Comparison of ENCODE assay signal across 9 mouse cellular contexts in the genomic region with DNA sequence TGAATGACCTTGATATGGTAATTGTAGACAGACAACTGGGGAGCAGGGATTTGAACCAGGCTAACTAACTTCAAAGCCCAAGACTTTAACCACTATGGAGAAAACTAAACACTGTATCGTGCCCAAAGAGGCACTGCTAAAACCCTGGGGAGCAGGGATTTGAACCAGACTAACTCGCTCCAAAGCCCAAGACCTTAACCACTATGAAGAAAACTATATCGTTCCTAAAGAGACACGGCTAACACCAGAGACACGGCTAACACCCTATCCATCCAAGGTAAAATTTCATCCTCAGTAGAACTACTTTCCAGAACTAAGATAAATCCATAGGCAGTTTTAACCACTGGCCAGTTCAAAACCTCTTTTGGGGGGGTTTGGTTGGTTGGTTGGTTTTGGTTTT. TPM values are rescaled to one million over a fixed set of nuclear protein-coding genes. Genes with fewer than 3 reads are reported as not detected.
DNase-seq lines count a peak whose midpoint lies in the region; ATAC-seq and TF ChIP-seq lines count a peak whose summit lies in the region.
"Had no signal": no experiment of that assay in that cellular context is flagged by ENCODE, and none has a peak within 500 bp of the region (broad histone marks: within the 10 kb centered on the region; RNA-seq: fewer than 3 reads in every experiment).

No protein-coding gene starts in this region.

- H3K4me3 ChIP-seq in megakaryocyte, embryonic 14.5 days (replicated peaks) = peak overlapping the region; percentile 18
- no peak overlapping the region for H3K4me3 ChIP-seq in liver, embryonic 12.5 days
- peak overlapping the region; percentile 83 for H3K4me3 ChIP-seq in stomach, postnatal 0 days (ENCODE audit: low read depth, low read length)

- H3K27me3 ChIP-seq in megakaryocyte, embryonic 14.5 days (replicated peaks) = peaks cover 31% of the 10 kb centered on the region
- peaks cover 31% of the 10 kb centered on the region for H3K27me3 ChIP-seq in liver, embryonic 12.5 days (replicated peaks)
- no peaks in the 10 kb centered on the region for H3K27me3 ChIP-seq in stomach, postnatal 0 days (ENCODE audit: control insufficient read depth, insufficient read depth, low read length)

- 41% methylated on average over 5 of the region's 5 CpGs for WGBS in liver, embryonic 12.5 days (ENCODE audit: insufficient replicate concordance)
- whole genome bisulfite sequencing in stomach, postnatal 0 days = 61% methylated on average over 5 of the region's 5 CpGs

- no peak overlapping the region for H3K27ac ChIP-seq in liver, embryonic 12.5 days
- H3K27ac ChIP-seq in stomach, postnatal 0 days (replicated peaks) = no peak overlapping the region; the same call in 1 of the 2 replicates

- no peak for TF ChIP-seq EP300 in stomach, postnatal 0 days (optimal IDR thresholded peaks at IDR 0.05)

- H3K4me1 ChIP-seq in megakaryocyte, embryonic 14.5 days = peaks cover 24% of the 10 kb centered on the region
- H3K4me1 ChIP-seq in liver, embryonic 12.5 days = peaks cover 32% of the 10 kb centered on the region
- no peaks in the 10 kb centered on the region for H3K4me1 ChIP-seq in stomach, postnatal 0 days (replicated peaks; ENCODE audit: control insufficient read depth, insufficient read depth)

- H3K9ac ChIP-seq in liver, embryonic 12.5 days = no peak overlapping the region
- no peak overlapping the region for H3K9ac ChIP-seq in stomach, postnatal 0 days (ENCODE audit: low read length)

- no peaks in the 10 kb centered on the region for H3K36me3 ChIP-seq in megakaryocyte, embryonic 14.5 days (replicated peaks; ENCODE audit: low read length)
- no peaks in the 10 kb centered on the region for H3K36me3 ChIP-seq in liver, embryonic 12.5 days
- no peaks in the 10 kb centered on the region for H3K36me3 ChIP-seq in stomach, postnatal 0 days (ENCODE audit: control insufficient read depth, insufficient read depth, low read length)

- no peak for TF ChIP-seq CTCF in stomach, postnatal 0 days (IDR thresholded peaks at IDR 0.05; ENCODE audit: low read depth)

- DNase-seq in embryo, embryonic 10.5 days (ENCODE audit: low spot score) = peak; percentile 25
- no peak for DNase-seq in embryo, embryonic 9.5 days (ENCODE audit: extremely low spot score)
- no peak for DNase-seq in stomach, postnatal 0 days (ENCODE audit: low spot score)
- DNase-seq in adipocyte (ENCODE audit: low spot score) = no peak
- DNase-seq: adrenal gland, postnatal 25 days had no signal

- no peak for ATAC-seq in megakaryocyte, adult 5-6 weeks (ENCODE audit: poor library complexity, severe bottlenecking)
- ATAC-seq in liver, embryonic 12.5 days = no peak
- ATAC-seq in stomach, postnatal 0 days (ENCODE audit: low FRiP score, low TSS enrichment) = no peak
- no peak for ATAC-seq in inflammation-experienced regulatory T-cells, adult 6 months

- peak overlapping the region; percentile 79; the same call in 1 of the 2 replicates for H3K4me2 ChIP-seq in liver, embryonic 12.5 days
- peak overlapping the region; percentile 75; the same call in 1 of the 2 replicates for H3K4me2 ChIP-seq in stomach, postnatal 0 days (replicated peaks; ENCODE audit: low read depth)

- no peaks in the 10 kb centered on the region for H3K9me3 ChIP-seq in megakaryocyte, embryonic 14.5 days
- no peaks in the 10 kb centered on the region for H3K9me3 ChIP-seq in liver, embryonic 12.5 days (replicated peaks)
- no peaks in the 10 kb centered on the region for H3K9me3 ChIP-seq in stomach, postnatal 0 days (ENCODE audit: control insufficient read depth, low read length)

RNA-seq across cellular contexts. Expression of a gene that starts 1.3 kb away (rescaled TPM):
- polyA plus RNA-seq in megakaryocyte, embryonic 14.5 days (2012; ENCODE audit: insufficient read depth, low replicate concordance) = 2.1 TPM in 1 of 2 replicates, not detected in the other
- total RNA-seq in megakaryocyte, adult 5-6 weeks (2015) = 5.6 and 6.3 TPM in 2 replicates
- 4.1 and 5.3 TPM in 2 replicates for total RNA-seq in megakaryocyte, adult 5-6 weeks (2017)
- 1.1 and 1.2 TPM in 2 replicates for polyA plus RNA-seq in liver, embryonic 12.5 days (2016; fragmentation: Nextera tagmentation; extraction: Ambion mirVana)
- 2.8 and 3.8 TPM in 2 replicates for polyA plus RNA-seq in stomach, postnatal 0 days (2015; fragmentation: Nextera tagmentation; extraction: Ambion mirVana)
- under 1 TPM in 1 of 3 experiments, not detected in 2; 0.16 TPM for polyA plus RNA-seq in inflammation-experienced regulatory T-cells, adult 6 months (2017; shearing (Covaris generic))
